Mouse (Mus musculus): ENCODE data around the gene Ubr2. TPM values are rescaled to one million over a fixed set of nuclear protein-coding genes. Genes with fewer than 3 reads are reported as not detected.

The Ubr2 gene
- total RNA-seq, 1 experiment = 30.8 TPM

- H3K9ac ChIP-seq (ENCODE audit: insufficient read depth, low read depth, low read length, poor library complexity, severe bottlenecking) = peak overlapping the region; percentile 48; the same call in 1 of the 2 replicates
- in situ Hi-C loops (cut with MboI; ENCODE audit: low sequenced_read_pairs in 2 of 2, unreplicated experiment in 2 of 2) = no loop called here
- no peaks in the 10 kb centered on the region for H3K9me3 ChIP-seq (ENCODE audit: control insufficient read depth, insufficient read depth, low read depth, low read length)
- H3K4me1 ChIP-seq (ENCODE audit: control insufficient read depth in 2 of 2, insufficient read depth in 2 of 2, low read length in 2 of 2, poor library complexity in 1 of 2) = peaks cover 2% of the 10 kb centered on the region in 2 experiments; a peak in 1 of 4 replicates
- H3K36me3 ChIP-seq (ENCODE audit: control insufficient read depth, insufficient read depth, low read length, poor library complexity, severe bottlenecking) = no peaks in the 10 kb centered on the region; the same call in 1 of the 2 replicates
- H3K27ac ChIP-seq (ENCODE audit: insufficient read depth, low read depth, low read length, poor library complexity, severe bottlenecking) = no peak overlapping the region
- TF ChIP-seq HCFC1 (IDR thresholded peaks at IDR 0.05; ENCODE audit: borderline replicate concordance, insufficient read depth, low read length) (no peak), MAFK (IDR thresholded peaks at IDR 0.05; ENCODE audit: insufficient read depth, low read depth, low read length) (no peak), ZC3H11A (IDR thresholded peaks at IDR 0.05; ENCODE audit: borderline replicate concordance, low read depth, low read length) (no peak)
- no peak for DNase-seq (ENCODE audit: low read depth, low spot score)
- H3K4me3 ChIP-seq (ENCODE audit: insufficient read depth in 1 of 2, low read depth in 1 of 2, low read length in 2 of 2, poor library complexity in 1 of 2, severe bottlenecking in 1 of 2) = peak overlapping the region; percentile 91 to 95; a peak in 3 of 4 replicates
Measured at GRCm38 (mm10) chr17:47009016-47009415, 1.3 kb downstream of the Ubr2 start.

DNA sequence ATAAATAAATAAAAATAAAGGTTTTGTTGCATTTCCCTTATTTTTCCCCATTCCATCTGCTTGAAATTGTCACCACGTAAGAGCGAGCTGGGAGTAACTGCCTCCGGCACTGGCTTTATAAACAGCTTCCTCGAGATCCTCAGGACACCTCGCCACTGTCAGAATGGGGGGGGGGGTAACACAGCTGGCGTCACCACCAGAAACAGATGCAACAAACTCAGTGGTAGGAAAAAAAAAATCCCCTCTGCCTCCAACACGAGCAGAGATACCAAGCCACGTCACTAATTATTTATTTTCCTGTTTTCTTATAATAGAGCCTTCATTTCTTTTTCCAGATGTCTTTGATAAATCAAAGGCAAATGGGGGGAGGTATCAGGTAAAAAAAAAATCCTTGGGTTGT lies 1.9 kb downstream of the Ubr2 start:
- TF ChIP-seq ZC3H11A (IDR thresholded peaks at IDR 0.05; ENCODE audit: borderline replicate concordance, low read depth, low read length) = no peak
- Histone ChIP-seq H3K9ac (ENCODE audit: insufficient read depth, low read depth, low read length, poor library complexity, severe bottlenecking) (no peak overlapping the region), H3K36me3 (ENCODE audit: control insufficient read depth, insufficient read depth, low read length, poor library complexity, severe bottlenecking) (no peaks in the 10 kb centered on the region; the same call in 1 of the 2 replicates), H3K4me3 (ENCODE audit: insufficient read depth in 1 of 2, low read depth in 1 of 2, low read length in 2 of 2, poor library complexity in 1 of 2, severe bottlenecking in 1 of 2) (no peak overlapping the region), H3K9me3 (ENCODE audit: control insufficient read depth, insufficient read depth, low read depth, low read length) (no peaks in the 10 kb centered on the region), H3K4me1 (ENCODE audit: control insufficient read depth in 2 of 2, insufficient read depth in 2 of 2, low read length in 2 of 2, poor library complexity in 1 of 2) (peaks cover 2% of the 10 kb centered on the region in 2 experiments; a peak in 1 of 4 replicates), H3K27ac (ENCODE audit: insufficient read depth, low read depth, low read length, poor library complexity, severe bottlenecking) (no peak overlapping the region)
- DNase-seq (ENCODE audit: low read depth, low spot score) = no peak
- in situ Hi-C loops (cut with MboI; ENCODE audit: low sequenced_read_pairs in 2 of 2, unreplicated experiment in 2 of 2) = no loop called here

GRCm38 (mm10) chr17:47006741-47007140 lies 3.6 kb downstream of the Ubr2 start:
- H3K9me3 ChIP-seq (ENCODE audit: control insufficient read depth, insufficient read depth, low read depth, low read length) = no peaks in the 10 kb centered on the region
- DNase-seq (ENCODE audit: low read depth, low spot score) = no peak
- H3K36me3 ChIP-seq (ENCODE audit: control insufficient read depth, insufficient read depth, low read length, poor library complexity, severe bottlenecking) = no peaks in the 10 kb centered on the region; the same call in 1 of the 2 replicates
- no peak overlapping the region for H3K4me3 ChIP-seq (ENCODE audit: insufficient read depth in 1 of 2, low read depth in 1 of 2, low read length in 2 of 2, poor library complexity in 1 of 2, severe bottlenecking in 1 of 2)
- in situ Hi-C loops (cut with MboI; ENCODE audit: low sequenced_read_pairs in 2 of 2, unreplicated experiment in 2 of 2) = no loop called here
- peaks cover 2% of the 10 kb centered on the region in 2 experiments; a peak in 1 of 4 replicates for H3K4me1 ChIP-seq (ENCODE audit: control insufficient read depth in 2 of 2, insufficient read depth in 2 of 2, low read length in 2 of 2, poor library complexity in 1 of 2)
- H3K9ac ChIP-seq (ENCODE audit: insufficient read depth, low read depth, low read length, poor library complexity, severe bottlenecking) = no peak overlapping the region
- H3K27ac ChIP-seq (ENCODE audit: insufficient read depth, low read depth, low read length, poor library complexity, severe bottlenecking) = no peak overlapping the region; the same call in 1 of the 2 replicates
- TF ChIP-seq ZC3H11A (IDR thresholded peaks at IDR 0.05; ENCODE audit: borderline replicate concordance, low read depth, low read length) = no peak

DNA sequence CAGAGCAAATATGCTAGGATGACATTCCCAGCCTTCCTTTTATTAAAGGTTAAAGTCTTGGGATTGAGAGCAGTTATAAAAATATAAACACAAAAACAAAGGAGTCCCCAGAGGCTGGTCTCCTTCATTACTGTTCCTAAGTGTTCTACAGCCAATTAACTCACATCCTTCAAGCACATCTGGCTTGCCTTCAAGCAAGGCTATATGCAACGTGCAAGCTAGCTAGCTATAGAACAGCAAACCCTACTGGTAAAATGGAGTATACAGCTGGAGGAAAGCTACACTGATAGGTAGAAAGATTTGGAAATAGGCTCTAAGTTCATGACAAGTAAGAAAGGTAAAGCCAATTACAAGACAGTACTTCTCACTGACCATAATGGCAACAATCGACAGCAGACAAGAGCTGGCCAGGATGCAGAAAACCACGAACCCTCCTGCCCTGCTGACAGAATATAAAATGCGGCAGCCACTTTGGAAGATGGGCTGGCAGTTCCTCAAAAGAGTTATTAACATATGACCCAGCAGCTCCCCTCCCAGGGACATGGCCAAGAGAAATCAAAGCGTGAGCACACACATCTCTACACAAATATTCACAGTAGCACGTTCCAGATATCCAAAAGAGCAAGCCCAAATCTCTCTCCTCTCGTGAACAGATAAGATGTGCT lies 4.5 kb downstream of the Ubr2 start:
- in situ Hi-C loops (cut with MboI; ENCODE audit: low sequenced_read_pairs in 2 of 2, unreplicated experiment in 2 of 2) = no loop called here
- Histone ChIP-seq H3K9ac (ENCODE audit: insufficient read depth, low read depth, low read length, poor library complexity, severe bottlenecking) (no peak overlapping the region), H3K27ac (ENCODE audit: insufficient read depth, low read depth, low read length, poor library complexity, severe bottlenecking) (no peak overlapping the region), H3K9me3 (ENCODE audit: control insufficient read depth, insufficient read depth, low read depth, low read length) (no peaks in the 10 kb centered on the region), H3K4me1 (ENCODE audit: control insufficient read depth in 2 of 2, insufficient read depth in 2 of 2, low read length in 2 of 2, poor library complexity in 1 of 2) (peaks cover 2% of the 10 kb centered on the region in 2 experiments; a peak in 1 of 4 replicates), H3K4me3 (ENCODE audit: insufficient read depth in 1 of 2, low read depth in 1 of 2, low read length in 2 of 2, poor library complexity in 1 of 2, severe bottlenecking in 1 of 2) (no peak overlapping the region), H3K36me3 (ENCODE audit: control insufficient read depth, insufficient read depth, low read length, poor library complexity, severe bottlenecking) (no peaks in the 10 kb centered on the region; the same call in 1 of the 2 replicates)
- TF ChIP-seq HCFC1 (IDR thresholded peaks at IDR 0.05; ENCODE audit: borderline replicate concordance, insufficient read depth, low read length) (no peak), CHD2 (IDR thresholded peaks at IDR 0.05; ENCODE audit: low read depth, low read length) (no peak), ZNF384 (IDR thresholded peaks at IDR 0.05; ENCODE audit: low read depth, low read length) (no peak)
- DNase-seq (ENCODE audit: low read depth, low spot score) = no peak

DNA sequence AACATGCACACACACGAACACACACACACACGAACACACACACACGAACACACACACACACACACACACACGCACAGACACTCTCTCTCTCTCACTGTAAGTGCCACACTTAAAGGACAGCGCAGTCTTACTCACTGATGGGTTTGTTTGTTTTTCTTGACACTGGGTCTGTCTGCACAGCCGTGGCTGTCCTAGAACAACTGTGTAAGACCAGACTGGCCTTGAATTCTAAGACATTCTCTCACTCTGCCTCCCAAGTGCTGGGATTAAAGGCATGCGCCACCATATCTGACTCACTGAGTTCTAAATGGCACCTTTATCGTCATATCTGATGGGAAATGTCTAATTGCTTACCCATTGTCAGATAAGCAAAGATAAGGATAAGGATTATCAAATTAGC lies 7.1 kb downstream of the Ubr2 start:
- no peak overlapping the region for H3K27ac ChIP-seq (ENCODE audit: insufficient read depth, low read depth, low read length, poor library complexity, severe bottlenecking)
- H3K4me3 ChIP-seq (ENCODE audit: insufficient read depth in 1 of 2, low read depth in 1 of 2, low read length in 2 of 2, poor library complexity in 1 of 2, severe bottlenecking in 1 of 2) = no peak overlapping the region
- H3K36me3 ChIP-seq (ENCODE audit: control insufficient read depth, insufficient read depth, low read length, poor library complexity, severe bottlenecking) = peaks cover 2% of the 10 kb centered on the region; the same call in 1 of the 2 replicates
- DNase-seq (ENCODE audit: low read depth, low spot score) = no peak
- TF ChIP-seq ZC3H11A (IDR thresholded peaks at IDR 0.05; ENCODE audit: borderline replicate concordance, low read depth, low read length) = no peak
- H3K9me3 ChIP-seq (ENCODE audit: control insufficient read depth, insufficient read depth, low read depth, low read length) = no peaks in the 10 kb centered on the region
- H3K4me1 ChIP-seq (ENCODE audit: control insufficient read depth in 2 of 2, insufficient read depth in 2 of 2, low read length in 2 of 2, poor library complexity in 1 of 2) = no peaks in the 10 kb centered on the region
- in situ Hi-C loops (cut with MboI; ENCODE audit: low sequenced_read_pairs in 2 of 2, unreplicated experiment in 2 of 2) = no loop called here
- H3K9ac ChIP-seq (ENCODE audit: insufficient read depth, low read depth, low read length, poor library complexity, severe bottlenecking) = no peak overlapping the region

Data from ES-E14 (cell line).